Mouse (Mus musculus) stomach, embryonic 14.5 days (tissue): ENCODE measurements at regions not wholly inside any gene's neighbourhood (a gene's known extent, or its start where the extent isn't known, plus 50 kb on each side); places are given as distances from the start of the nearest gene placed in this dataset.

Source experiments
- ATAC-seq: fragments of 200-750 bp; cut with Nextera tagmentation; 2 replicates; pipeline ENCODE4 v1.8.0; 2017; ENCODE audit warnings: low read depth, moderate TSS enrichment; ENCODE audit not compliant: insufficient number of reproducible peaks, insufficient read depth, low FRiP score
- H3K27ac ChIP-seq: fragments of 300-500 bp; sonication (generic); 2 replicates; pipeline ENCODE4 v1.5.1; 2014; ENCODE audit warnings: mild to moderate bottlenecking, low read length, moderate library complexity, mixed read lengths
- H3K27me3 ChIP-seq: fragments of 300-500 bp; sonication (generic); 2 replicates; pipeline ENCODE4 v1.6.1; 2014; ENCODE audit warnings: low read length, control low read depth, mixed read lengths; ENCODE audit not compliant: control insufficient read depth, insufficient read depth
- H3K36me3 ChIP-seq: fragments of 300-500 bp; sonication (generic); 2 replicates; pipeline ENCODE4 v1.6.1; 2014; ENCODE audit warnings: mild to moderate bottlenecking, control low read depth, low read length, moderate library complexity, mixed read lengths; ENCODE audit not compliant: control insufficient read depth, insufficient read depth
- H3K4me1 ChIP-seq: fragments of 300-500 bp; sonication (generic); 2 replicates; pipeline ENCODE4 v1.6.1; 2014; ENCODE audit warnings: low read length, control low read depth, mixed read lengths; ENCODE audit not compliant: control insufficient read depth, insufficient read depth
- H3K4me2 ChIP-seq: fragments of 300-500 bp; sonication (generic); replicated peaks from 2 replicates; pipeline ENCODE4 v1.6.1; 2014; ENCODE audit warnings: low read depth, low read length, control low read depth
- H3K4me3 ChIP-seq: fragments of 300-500 bp; sonication (generic); 2 replicates; pipeline ENCODE4 v1.5.1; 2014; ENCODE audit warnings: low read depth, low read length, control low read depth
- H3K9ac ChIP-seq: fragments of 300-500 bp; sonication (generic); replicated peaks from 2 replicates; pipeline ENCODE4 v1.6.1; 2014; ENCODE audit warnings: low read depth, mild to moderate bottlenecking, control low read depth, low read length, moderate library complexity, mixed read lengths
- H3K9me3 ChIP-seq: fragments of 300-500 bp; sonication (generic); 2 replicates; pipeline ENCODE4 v1.6.1; 2016; ENCODE audit warnings: low read depth, low read length, control low read depth; ENCODE audit not compliant: control insufficient read depth
- WGBS: fragments of 180-500 bp; shearing (Covaris S2); extraction: QIAGEN DNeasy Blood & Tissue Kit; methylation state at CpG from one replicate; pipeline ENCODE4 v1.1.7; 2014; 5-methylcytosine and 5-hydroxymethylcytosine counted together

DNA sequence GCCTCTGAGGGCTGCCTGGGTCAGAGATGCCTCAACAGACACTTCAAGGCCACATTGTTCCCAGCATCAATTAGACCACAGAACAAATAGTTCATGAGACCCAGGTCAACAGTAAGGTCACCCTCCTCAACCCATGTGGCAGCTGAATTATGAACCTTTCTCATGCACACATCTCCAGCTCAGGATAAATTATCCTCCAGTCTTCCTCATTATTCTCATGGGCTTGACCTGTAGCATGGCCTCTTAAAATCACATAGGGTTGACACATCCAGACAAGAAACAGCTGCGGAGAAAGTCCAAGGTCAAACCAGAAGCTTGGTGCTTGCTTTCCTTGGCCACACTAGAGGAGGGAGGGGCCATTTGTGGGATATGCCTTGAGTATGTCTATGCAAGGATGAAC is 256.4 kb upstream of the Dynlrb2 start:
- Histone ChIP-seq H3K4me3 (no peak overlapping the region), H3K4me1 (no peaks in the 10 kb centered on the region), H3K27me3 (no peaks in the 10 kb centered on the region), H3K9me3 (no peaks in the 10 kb centered on the region), H3K27ac (no peak overlapping the region), H3K4me2 (no peak overlapping the region), H3K36me3 (no peaks in the 10 kb centered on the region), H3K9ac (no peak overlapping the region)
- WGBS: 63% methylated on average over 1 of the region's 1 CpGs
- ATAC-seq: no peak

DNA sequence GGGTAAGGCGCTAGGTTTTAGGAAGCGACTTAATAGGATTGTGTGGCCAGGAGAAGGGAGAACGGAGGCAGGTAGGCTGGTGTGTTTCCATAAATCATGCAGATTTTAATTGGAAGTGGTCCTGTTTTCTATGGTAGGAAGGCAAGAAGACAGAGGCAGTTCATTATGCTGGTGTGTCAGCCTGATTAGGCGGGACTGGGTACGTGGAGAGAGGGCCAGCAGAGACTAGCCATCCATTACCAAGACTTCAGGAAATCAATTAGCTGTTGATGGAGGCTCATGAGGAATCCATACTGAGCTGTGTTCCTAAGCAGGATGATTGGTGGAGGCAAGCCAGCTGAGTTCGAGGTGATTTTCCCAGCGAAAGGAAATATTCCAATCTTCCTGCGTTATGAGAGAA is 261.3 kb upstream of the Dynlrb2 start:
- no peaks in the 10 kb centered on the region for H3K4me1 ChIP-seq
- ATAC-seq: no peak
- no peaks in the 10 kb centered on the region for H3K27me3 ChIP-seq
- H3K9ac ChIP-seq: no peak overlapping the region
- no peak overlapping the region for H3K27ac ChIP-seq
- H3K4me3 ChIP-seq: no peak overlapping the region
- H3K9me3 ChIP-seq: no peaks in the 10 kb centered on the region
- H3K4me2 ChIP-seq: no peak overlapping the region
- WGBS: 43% methylated on average over 8 of the region's 8 CpGs
- no peaks in the 10 kb centered on the region for H3K36me3 ChIP-seq

DNA sequence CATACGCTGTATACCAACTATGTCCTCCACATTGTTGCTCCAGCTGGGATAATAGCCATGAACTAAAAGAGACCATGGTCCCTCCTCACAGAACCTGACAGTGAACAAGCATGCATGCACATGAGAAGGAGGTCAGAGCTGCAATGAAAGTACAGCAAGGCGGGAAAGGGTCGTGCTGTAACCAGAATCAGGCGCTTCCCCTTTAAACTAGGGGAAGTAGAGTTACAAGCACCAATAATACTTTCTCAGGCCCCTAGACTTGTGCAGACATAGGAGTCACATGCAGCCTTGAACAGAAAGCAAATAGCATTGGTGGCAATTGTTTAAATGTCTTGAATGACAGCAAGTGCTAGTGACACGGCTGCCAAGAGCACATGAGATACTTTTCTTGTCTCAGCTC is 261.8 kb upstream of the Dynlrb2 start:
- no peak for ATAC-seq
- Histone ChIP-seq H3K27ac (no peak overlapping the region), H3K27me3 (no peaks in the 10 kb centered on the region), H3K4me3 (no peak overlapping the region), H3K4me1 (no peaks in the 10 kb centered on the region), H3K9me3 (no peaks in the 10 kb centered on the region), H3K36me3 (no peaks in the 10 kb centered on the region), H3K9ac (no peak overlapping the region), H3K4me2 (no peak overlapping the region)
- 78% methylated on average over 5 of the region's 5 CpGs for WGBS

DNA sequence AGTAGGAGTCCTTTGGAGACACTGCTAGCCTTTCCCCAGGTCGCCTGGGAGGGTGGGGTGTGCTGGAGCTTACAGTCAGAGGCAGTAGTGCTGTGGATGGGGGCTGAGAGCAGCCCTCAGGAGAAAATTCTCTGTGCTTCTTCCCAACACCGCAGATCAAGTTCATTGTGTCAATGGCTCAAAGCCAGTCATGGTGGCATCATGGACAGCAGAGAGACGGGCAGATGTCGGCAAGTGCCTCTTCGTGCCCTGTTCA is 262.9 kb upstream of the Dynlrb2 start:
- H3K4me3 ChIP-seq: no peak overlapping the region
- no peaks in the 10 kb centered on the region for H3K9me3 ChIP-seq
- ATAC-seq: no peak
- H3K4me2 ChIP-seq: no peak overlapping the region
- no peak overlapping the region for H3K27ac ChIP-seq
- no peak overlapping the region for H3K9ac ChIP-seq
- H3K4me1 ChIP-seq: no peaks in the 10 kb centered on the region
- WGBS: 91% methylated on average over 5 of the region's 5 CpGs
- H3K27me3 ChIP-seq: no peaks in the 10 kb centered on the region
- no peaks in the 10 kb centered on the region for H3K36me3 ChIP-seq

DNA sequence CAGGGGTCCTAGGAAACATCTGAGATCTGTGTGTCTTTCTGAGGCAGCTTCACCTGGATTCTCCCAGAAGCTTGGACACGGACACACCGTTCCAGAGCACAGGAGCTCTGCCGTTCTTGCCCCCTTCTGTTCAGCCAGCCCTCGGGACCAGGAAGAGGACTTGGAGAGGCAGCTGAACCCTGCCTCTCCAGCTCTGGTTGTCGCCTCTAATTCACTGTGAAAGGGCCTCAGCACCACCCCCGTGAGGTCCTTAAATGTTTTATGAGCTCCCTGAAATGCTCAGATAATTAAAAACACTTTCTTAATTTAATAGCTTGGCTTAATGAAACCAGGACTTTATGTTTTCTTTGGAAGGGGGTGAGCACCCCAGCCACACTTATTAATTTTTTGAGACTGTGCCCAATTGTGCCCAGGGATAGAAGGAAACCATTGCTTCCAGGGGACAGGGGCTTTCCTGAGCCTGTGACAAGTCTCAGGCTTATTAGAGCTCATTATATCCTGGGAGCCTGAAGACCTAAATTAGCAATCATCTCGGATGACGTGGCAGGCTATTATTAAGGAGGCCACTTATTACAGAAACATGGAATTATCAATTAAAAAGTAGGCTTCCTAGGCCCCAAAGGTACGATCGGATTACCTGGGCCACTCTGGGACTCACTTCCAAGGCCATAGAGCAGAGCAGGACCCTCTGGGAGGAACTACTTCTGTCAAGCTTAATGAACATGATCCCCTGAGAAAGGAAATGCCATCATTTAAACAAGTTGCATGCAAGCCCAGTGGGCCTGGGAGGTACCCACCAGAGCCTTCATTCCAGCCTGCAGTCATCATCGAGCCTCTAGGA is 263.4 kb upstream of the Dynlrb2 start:
- Histone ChIP-seq H3K27me3 (no peaks in the 10 kb centered on the region), H3K36me3 (no peaks in the 10 kb centered on the region), H3K4me2 (no peak overlapping the region), H3K9ac (no peak overlapping the region), H3K4me1 (no peaks in the 10 kb centered on the region), H3K9me3 (no peaks in the 10 kb centered on the region), H3K4me3 (no peak overlapping the region), H3K27ac (no peak overlapping the region)
- 86% methylated on average over 11 of the region's 11 CpGs for WGBS
- no peak for ATAC-seq

DNA sequence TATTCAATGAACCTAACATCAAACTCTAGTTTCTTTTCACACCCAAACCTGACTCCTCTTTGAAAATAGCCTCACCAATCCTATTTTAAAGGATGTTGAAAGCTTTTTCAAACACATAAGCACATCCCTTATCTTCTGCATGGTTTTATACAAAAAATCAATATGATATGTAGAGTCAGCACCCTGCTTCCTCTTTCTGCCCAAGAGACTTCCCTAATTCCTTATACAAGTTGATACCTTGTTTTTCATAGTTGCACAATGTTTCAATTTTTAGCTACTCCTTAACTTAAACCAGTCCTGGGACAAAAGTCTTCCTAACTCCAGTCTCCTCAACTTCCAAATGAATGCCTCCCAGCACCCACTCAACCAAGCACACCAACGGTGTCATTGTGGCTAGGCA is 266.1 kb upstream of the Dynlrb2 start:
- Histone ChIP-seq H3K36me3 (no peaks in the 10 kb centered on the region), H3K27me3 (no peaks in the 10 kb centered on the region), H3K4me1 (no peaks in the 10 kb centered on the region), H3K27ac (no peak overlapping the region), H3K4me3 (no peak overlapping the region), H3K4me2 (no peak overlapping the region), H3K9ac (no peak overlapping the region), H3K9me3 (no peaks in the 10 kb centered on the region)
- WGBS: 74% methylated on average over 1 of the region's 1 CpGs
- ATAC-seq: no peak

DNA sequence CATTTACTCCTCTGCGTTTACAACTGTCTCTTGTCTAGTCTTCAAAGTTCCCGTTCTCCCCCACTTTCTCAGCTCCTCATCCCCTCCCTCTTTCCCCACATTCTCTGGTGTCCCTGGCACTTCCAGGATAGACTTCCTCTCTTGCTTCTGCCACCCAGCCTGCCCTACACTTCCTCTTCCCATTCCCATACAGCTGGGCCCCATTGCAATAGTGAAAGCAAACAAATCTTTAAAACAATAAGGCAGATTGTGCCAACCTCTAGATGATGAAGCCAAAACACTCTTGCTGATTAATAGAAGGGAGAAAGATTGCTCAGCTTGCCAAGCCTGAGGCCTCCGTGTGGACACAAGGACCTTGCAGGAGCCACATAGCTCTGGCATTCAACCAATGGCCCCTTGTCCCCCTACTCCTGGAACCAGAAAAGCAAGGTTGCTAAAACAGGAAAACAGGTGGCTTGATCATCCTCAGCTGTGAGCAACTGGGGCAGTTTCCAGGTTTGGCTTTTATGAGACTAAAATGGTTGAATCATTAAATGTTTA is 267.1 kb upstream of the Dynlrb2 start:
- Histone ChIP-seq H3K4me2 (no peak overlapping the region), H3K4me3 (no peak overlapping the region), H3K27ac (no peak overlapping the region), H3K4me1 (no peaks in the 10 kb centered on the region), H3K36me3 (no peaks in the 10 kb centered on the region), H3K9ac (no peak overlapping the region), H3K27me3 (no peaks in the 10 kb centered on the region), H3K9me3 (no peaks in the 10 kb centered on the region)
- WGBS: 62% methylated on average over 3 of the region's 3 CpGs
- ATAC-seq: no peak

DNA sequence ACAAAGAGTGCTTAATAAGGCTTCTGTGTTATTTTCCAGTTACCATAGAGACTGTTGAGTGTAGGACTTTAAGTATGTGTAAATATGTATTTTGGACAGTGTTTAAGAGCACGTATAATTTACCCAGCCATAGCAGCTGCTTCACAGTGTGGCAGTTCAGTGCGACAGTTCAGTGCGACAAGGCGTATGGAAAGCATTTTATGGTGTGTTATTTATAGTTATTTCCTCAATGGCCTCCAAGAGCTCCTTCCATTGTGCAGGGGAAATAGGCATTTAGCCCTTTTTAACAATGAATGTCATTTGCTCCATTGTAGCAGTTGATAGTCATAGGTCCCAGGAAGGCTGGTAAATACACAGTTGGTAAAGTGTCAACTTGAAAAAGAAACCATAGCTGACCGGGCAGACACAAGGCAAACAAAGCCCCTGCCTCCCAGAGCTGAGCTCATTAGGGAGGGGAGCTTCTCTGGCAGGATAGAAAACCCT is 275.1 kb upstream of the Dynlrb2 start:
- Histone ChIP-seq H3K27me3 (no peaks in the 10 kb centered on the region), H3K9ac (no peak overlapping the region), H3K36me3 (no peaks in the 10 kb centered on the region), H3K4me3 (no peak overlapping the region), H3K27ac (no peak overlapping the region), H3K9me3 (no peaks in the 10 kb centered on the region), H3K4me1 (no peaks in the 10 kb centered on the region), H3K4me2 (no peak overlapping the region)
- 40% methylated on average over 5 of the region's 5 CpGs for WGBS
- ATAC-seq: no peak; the same call in 1 of the 2 replicates

DNA sequence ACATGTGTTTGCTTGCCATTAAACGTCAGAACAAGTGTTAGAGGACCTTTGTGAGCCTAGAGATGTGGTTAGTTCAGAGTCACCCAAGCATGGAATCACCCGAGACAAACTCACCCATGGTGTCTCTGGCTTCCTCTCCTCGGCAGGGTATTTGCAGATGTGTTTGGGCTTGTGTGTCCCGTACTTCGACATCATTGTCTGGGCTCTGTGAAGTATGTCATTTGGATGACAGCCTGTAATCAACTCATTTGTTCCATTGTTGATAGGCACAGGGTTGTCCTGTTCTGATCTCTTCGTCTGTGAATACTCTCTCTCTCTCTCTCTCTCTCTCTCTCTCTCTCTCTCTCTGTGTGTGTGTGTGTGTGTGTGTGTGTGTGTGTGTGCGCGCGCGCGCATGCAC is 277.8 kb upstream of the Dynlrb2 start:
- ATAC-seq: no peak
- Histone ChIP-seq H3K27ac (no peak overlapping the region), H3K27me3 (no peaks in the 10 kb centered on the region), H3K9me3 (no peaks in the 10 kb centered on the region), H3K4me2 (no peak overlapping the region), H3K4me3 (no peak overlapping the region), H3K9ac (no peak overlapping the region), H3K4me1 (no peaks in the 10 kb centered on the region), H3K36me3 (no peaks in the 10 kb centered on the region)
- 87% methylated on average over 11 of the region's 11 CpGs for WGBS
